Mouse (Mus musculus) ES-Bruce4 (cell line): ENCODE data around the gene Olfr1065.

ENCODE experiments used
- EP300 ChIP-seq: IDR thresholded peaks from 2 replicates; pipeline ENCODE4 v1.6.1; 2011; ENCODE audit warnings: low read depth, low read length; ENCODE audit not compliant: insufficient read depth
- POLR2A ChIP-seq: IDR thresholded peaks from one replicate; pipeline ENCODE4 v1.8.1; 2011; ENCODE audit warnings: low read length; ENCODE audit not compliant: insufficient read depth

GRCm38 (mm10) chr2:86413950-86414349, 36.4 kb downstream of the Olfr1065 start, which contains the start of gene Olfr1061:
- TF ChIP-seq EP300 (no peak), POLR2A (no peak)
